Mouse (Mus musculus) limb, embryonic 14.5 days (tissue): ENCODE measurements around the gene Pygm. TPM values are rescaled to one million over a fixed set of nuclear protein-coding genes. Genes with fewer than 3 reads are reported as not detected.

Experiments used
- ATAC-seq: fragments of 200-750 bp; cut with Nextera tagmentation; 2 replicates; pipeline ENCODE4 v1.8.0; 2017; ENCODE audit warnings: low read depth, moderate number of reproducible peaks, moderate TSS enrichment; ENCODE audit not compliant: low FRiP score
- DNase-seq: peaks from one replicate; pipeline ENCODE4 v3.0.0-alpha.2; 2015; ENCODE audit warnings: low spot score
- H3K27ac ChIP-seq: fragments of 300-500 bp; sonication (generic); replicated peaks from 2 replicates; pipeline ENCODE4 v1.5.1; 2014; ENCODE audit warnings: low read depth, mild to moderate bottlenecking, low read length, moderate library complexity, mixed read lengths
- H3K27me3 ChIP-seq: fragments of 300-500 bp; sonication (generic); 2 replicates; pipeline ENCODE4 v1.6.1; 2014; ENCODE audit warnings: low read length, mixed read lengths; ENCODE audit not compliant: control insufficient read depth, insufficient read depth
- H3K36me3 ChIP-seq: fragments of 300-500 bp; sonication (generic); 2 replicates; pipeline ENCODE4 v1.6.1; 2014; ENCODE audit warnings: mild to moderate bottlenecking, low read length, moderate library complexity, mixed read lengths; ENCODE audit not compliant: control insufficient read depth, insufficient read depth
- H3K4me1 ChIP-seq: fragments of 300-500 bp; sonication (generic); 2 replicates; pipeline ENCODE4 v1.6.1; 2014; ENCODE audit warnings: antibody characterized with exemption, low read length, mixed read lengths; ENCODE audit not compliant: control insufficient read depth, insufficient read depth
- H3K4me2 ChIP-seq: fragments of 300-500 bp; sonication (generic); replicated peaks from 2 replicates; pipeline ENCODE4 v1.6.1; 2014; ENCODE audit warnings: low read depth, mild to moderate bottlenecking, low read length, moderate library complexity; ENCODE audit not compliant: severe bottlenecking
- H3K4me3 ChIP-seq: fragments of 300-500 bp; sonication (generic); replicated peaks from 2 replicates; pipeline ENCODE4 v1.5.1; 2014; ENCODE audit warnings: low read length
- H3K9ac ChIP-seq: fragments of 300-500 bp; sonication (generic); 2 replicates; pipeline ENCODE4 v1.6.1; 2014; ENCODE audit warnings: mild to moderate bottlenecking, low read depth, low read length, moderate library complexity; ENCODE audit not compliant: severe bottlenecking
- H3K9me3 ChIP-seq: fragments of 300-500 bp; sonication (generic); 2 replicates; pipeline ENCODE4 v1.6.1; 2016; ENCODE audit warnings: low read length; ENCODE audit not compliant: control insufficient read depth
- POLR2A ChIP-seq: fragments of 200-500 bp; IDR thresholded peaks from 2 replicates; pipeline ENCODE4 v1.8.0; 2012; ENCODE audit warnings: inconsistent platforms, mild to moderate bottlenecking, moderate library complexity, borderline replicate concordance; ENCODE audit not compliant: insufficient read depth, insufficient read length; ENCODE audit errors: extremely low read depth
- WGBS: fragments of 180-500 bp; shearing (Covaris S2); extraction: QIAGEN DNeasy Blood & Tissue Kit; methylation state at CpG from one replicate; pipeline ENCODE4 v1.1.7; 2014; 5-methylcytosine and 5-hydroxymethylcytosine counted together
- polyA plus RNA-seq, 2 experiments: library from polyadenylated mRNA; depleted of rRNA in 1 of 2; stranded (reverse) in 1 of 2; unstranded in 1 of 2; fragments of >200 nt; fragmentation: Nextera tagmentation in 1 of 2; extraction: Ambion mirVana in 1 of 2; gene quantifications; 2 replicates each; pipeline versions ENCODE4 v1.2.1 to v1.2.3; 2012 to 2014

Gene Pygm
- polyA plus RNA-seq, 2 experiments: 22.8 to 23.9 TPM

GRCm38 (mm10) chr19:6423241-6423640 lies 39.0 kb downstream of the Pygm start:
- Histone ChIP-seq H3K4me3 (no peak overlapping the region), H3K9ac (no peak overlapping the region), H3K4me2 (no peak overlapping the region), H3K4me1 (peaks cover 5% of the 10 kb centered on the region), H3K36me3 (no peaks in the 10 kb centered on the region), H3K27me3 (peaks cover 66% of the 10 kb centered on the region), H3K9me3 (no peaks in the 10 kb centered on the region), H3K27ac (no peak overlapping the region)
- no peak for ATAC-seq
- TF ChIP-seq POLR2A: no peak
- 81% methylated on average over 16 of the region's 16 CpGs for WGBS
- DNase-seq: no peak

DNA sequence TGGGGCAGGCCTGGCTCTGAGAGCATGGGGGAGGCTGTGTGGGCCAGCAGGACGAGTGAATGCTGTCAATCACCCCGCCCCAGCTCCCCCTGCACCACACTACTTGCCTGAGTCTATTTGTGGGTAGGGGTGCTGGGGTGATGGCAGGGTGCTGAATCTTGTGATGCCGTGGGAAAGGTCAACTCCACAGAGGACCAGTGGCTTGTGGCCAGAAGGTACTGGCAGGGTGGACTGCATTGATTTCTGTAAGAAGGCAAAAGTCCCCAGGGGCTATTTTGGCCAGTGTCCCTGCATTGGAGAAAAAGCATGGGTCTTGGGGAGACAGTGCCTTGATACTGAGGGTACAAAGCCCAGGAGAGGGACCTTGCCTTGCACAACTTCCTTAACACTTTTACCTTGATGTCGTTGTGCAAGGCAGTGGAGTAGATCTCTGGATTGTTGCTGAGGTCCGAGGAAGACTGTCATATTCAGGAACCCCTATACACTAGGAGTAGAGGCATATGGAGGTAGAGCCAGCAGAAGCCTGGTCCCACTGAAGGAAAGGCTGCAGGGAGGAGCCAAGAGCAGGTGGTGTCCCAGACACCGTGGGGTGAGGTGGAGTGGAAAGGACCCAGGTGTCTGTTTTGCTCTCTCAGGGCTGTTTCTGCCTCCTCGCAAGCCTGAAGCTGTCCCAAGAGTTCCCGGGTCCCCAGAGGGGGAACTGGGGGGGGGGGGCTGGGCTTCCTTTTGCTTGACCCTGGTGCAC lies 40.1 kb downstream of the Pygm start:
- WGBS: 59% methylated on average over 8 of the region's 8 CpGs
- Histone ChIP-seq H3K27ac (no peak overlapping the region), H3K9ac (no peak overlapping the region), H3K36me3 (no peaks in the 10 kb centered on the region), H3K4me1 (peaks cover 11% of the 10 kb centered on the region), H3K9me3 (no peaks in the 10 kb centered on the region), H3K4me3 (no peak overlapping the region), H3K4me2 (no peak overlapping the region), H3K27me3 (peaks cover 66% of the 10 kb centered on the region)
- no peak for ATAC-seq
- no peak for DNase-seq
- no peak for TF ChIP-seq POLR2A

- ATAC-seq: no peak
- no peak for TF ChIP-seq POLR2A
- 39% methylated on average over 4 of the region's 5 CpGs for WGBS
- no peak overlapping the region for H3K27ac ChIP-seq
- no peak for DNase-seq
- H3K27me3 ChIP-seq: peaks cover 65% of the 10 kb centered on the region
- H3K4me2 ChIP-seq: no peak overlapping the region
- H3K4me3 ChIP-seq: no peak overlapping the region
- H3K36me3 ChIP-seq: no peaks in the 10 kb centered on the region
- peaks cover 11% of the 10 kb centered on the region for H3K4me1 ChIP-seq
- no peaks in the 10 kb centered on the region for H3K9me3 ChIP-seq
- H3K9ac ChIP-seq: no peak overlapping the region
Observed at GRCm38 (mm10) chr19:6425595-6425994, 41.4 kb downstream of the Pygm start.

GRCm38 (mm10) chr19:6426703-6427500 lies 42.7 kb downstream of the Pygm start:
- H3K4me3 ChIP-seq: no peak overlapping the region
- H3K36me3 ChIP-seq: no peaks in the 10 kb centered on the region
- peaks cover 11% of the 10 kb centered on the region for H3K4me1 ChIP-seq
- H3K9ac ChIP-seq: no peak overlapping the region
- 18% methylated on average over 13 of the region's 13 CpGs for WGBS
- DNase-seq (peak; percentile 50), ATAC-seq (no peak)
- H3K27me3 ChIP-seq: peaks cover 62% of the 10 kb centered on the region
- no peak overlapping the region for H3K27ac ChIP-seq
- no peaks in the 10 kb centered on the region for H3K9me3 ChIP-seq
- TF ChIP-seq POLR2A: no peak
- H3K4me2 ChIP-seq: no peak overlapping the region

DNA sequence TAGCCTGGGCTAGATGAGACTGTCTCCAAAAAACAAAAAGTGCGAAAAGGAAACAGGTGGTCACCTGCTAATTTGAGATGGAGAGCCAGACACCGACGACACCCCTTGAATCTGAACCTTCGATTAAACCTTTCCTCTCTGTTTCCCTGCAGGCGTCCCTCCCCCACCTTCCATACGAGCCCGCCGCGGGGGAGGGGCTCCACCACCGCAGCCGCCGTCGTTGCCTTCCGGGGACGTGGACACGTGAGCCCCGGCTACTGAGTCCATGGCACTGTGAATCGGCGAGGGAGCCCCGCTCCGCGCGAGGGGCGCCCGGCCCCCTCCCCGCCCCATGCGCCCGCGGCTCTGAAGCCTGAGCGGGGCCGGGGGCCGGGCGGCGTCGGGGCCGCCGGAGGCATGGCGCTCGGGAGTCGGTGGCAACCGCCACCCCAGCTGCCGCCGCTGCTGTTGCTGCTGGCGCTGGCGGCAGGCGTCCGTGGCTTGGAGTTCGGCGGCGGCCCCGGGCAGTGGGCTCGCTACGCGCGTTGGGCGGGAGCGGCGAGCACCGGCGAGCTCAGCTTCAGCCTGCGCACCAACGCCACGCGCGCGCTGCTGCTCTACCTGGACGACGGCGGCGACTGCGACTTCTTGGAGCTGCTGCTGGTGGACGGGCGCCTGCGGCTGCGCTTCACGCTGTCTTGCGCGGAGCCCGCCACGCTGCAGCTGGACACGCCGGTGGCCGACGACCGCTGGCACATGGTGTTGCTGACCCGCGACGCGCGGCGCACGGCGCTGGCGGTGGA lies 43.6 kb downstream of the Pygm start:
- DNase-seq: peak; percentile 54
- no peak overlapping the region for H3K9ac ChIP-seq
- peak overlapping the region; percentile 34 for H3K4me3 ChIP-seq
- no peak for ATAC-seq
- under 1% methylated on average over 53 of the region's 94 CpGs for WGBS
- no peaks in the 10 kb centered on the region for H3K9me3 ChIP-seq
- peaks cover 62% of the 10 kb centered on the region for H3K27me3 ChIP-seq
- peaks cover 11% of the 10 kb centered on the region for H3K4me1 ChIP-seq
- H3K4me2 ChIP-seq: peak overlapping the region; percentile 54
- H3K27ac ChIP-seq: no peak overlapping the region
- TF ChIP-seq POLR2A: no peak
- H3K36me3 ChIP-seq: no peaks in the 10 kb centered on the region
